Mouse (Mus musculus): ENCODE measurements around the gene Kank2.
A peak's percentile ranks its signal among the peaks of the same experiment; 100 is the strongest.

DNA sequence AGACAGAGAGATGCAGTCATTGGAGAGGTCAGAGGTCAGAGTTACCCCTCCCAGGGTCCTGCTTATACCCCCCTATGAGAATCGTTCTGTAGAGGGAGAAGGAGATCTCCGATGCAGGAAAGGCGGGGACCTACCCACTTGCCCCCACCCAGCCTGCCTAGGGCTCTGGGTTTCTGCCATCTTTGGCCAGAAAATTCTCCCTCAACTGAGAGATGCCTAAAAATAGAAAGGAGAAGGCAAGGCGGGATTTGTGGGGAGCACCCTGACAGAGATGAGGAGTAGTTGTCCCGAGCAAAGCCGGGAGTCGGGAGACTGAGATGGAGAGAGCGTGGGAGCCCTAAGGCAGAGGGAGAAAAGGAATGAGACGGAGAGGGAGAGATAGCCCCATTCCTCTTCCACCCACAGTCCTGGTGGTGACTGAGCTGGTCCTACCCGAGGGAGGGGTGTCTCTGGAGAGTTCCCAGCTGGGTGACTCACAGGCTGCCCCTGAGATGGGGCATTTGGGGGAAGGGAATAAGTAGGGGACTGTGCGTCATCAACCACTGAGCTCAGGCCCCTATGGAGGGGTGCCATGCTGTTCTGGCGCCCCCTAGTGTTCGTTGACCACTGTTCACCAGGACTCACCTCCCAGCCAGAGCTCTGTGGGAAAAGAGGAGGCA lies 5.6 kb upstream of the Kank2 start:
- no peak for TF ChIP-seq EP300 (IDR thresholded peaks at IDR 0.05; ENCODE audit: insufficient read depth, low read depth, low read length)
- no peak for TF ChIP-seq POLR2A (IDR thresholded peaks at IDR 0.05; ENCODE audit: insufficient read depth, low read length)
- TF ChIP-seq CTCF (IDR thresholded peaks at IDR 0.05; ENCODE audit: low read depth, low read length), result peak; percentile 95

All from ES-Bruce4 (cell line).